Mouse (Mus musculus) brain, embryonic 18.5 days (tissue): ENCODE measurements around the gene Zbtb7a.

Source experiments
- DNase-seq: peaks from one replicate; pipeline ENCODE4 v3.0.0-alpha.2; 2012; ENCODE audit warnings: low read depth, low spot score

Gene Zbtb7a

GRCm38 (mm10) chr10:81134966-81135681 is at the start of gene Zbtb7a:
Gene Zbtb7a (plus strand): TSS chr10:81135220.
- no peak for DNase-seq

DNA sequence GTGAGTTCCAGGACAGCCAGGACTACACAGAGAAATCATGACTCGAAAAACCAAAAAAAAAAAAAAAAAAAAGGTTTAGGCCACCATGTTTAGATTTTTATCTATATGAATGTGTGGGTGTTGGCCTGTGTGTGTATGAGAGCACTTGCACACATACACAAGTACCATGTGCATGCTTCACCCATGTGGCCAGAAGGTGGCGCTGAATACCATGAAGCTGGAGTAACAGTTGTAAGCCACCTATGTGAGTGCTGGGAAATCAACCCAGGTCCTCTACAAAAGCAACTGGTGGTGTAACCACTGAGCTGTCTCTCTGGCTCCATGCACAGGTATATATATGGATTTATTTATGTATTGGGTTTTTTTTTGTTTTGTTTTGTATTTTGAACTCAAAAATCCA is 48.0 kb upstream of the Zbtb7a start:
- no peak for DNase-seq

- peak; percentile 20 for DNase-seq
Observed at GRCm38 (mm10) chr10:81089216-81089615, 45.8 kb upstream of the Zbtb7a start.

- DNase-seq: no peak
Observed at GRCm38 (mm10) chr10:81090621-81091020, 44.4 kb upstream of the Zbtb7a start.

DNA sequence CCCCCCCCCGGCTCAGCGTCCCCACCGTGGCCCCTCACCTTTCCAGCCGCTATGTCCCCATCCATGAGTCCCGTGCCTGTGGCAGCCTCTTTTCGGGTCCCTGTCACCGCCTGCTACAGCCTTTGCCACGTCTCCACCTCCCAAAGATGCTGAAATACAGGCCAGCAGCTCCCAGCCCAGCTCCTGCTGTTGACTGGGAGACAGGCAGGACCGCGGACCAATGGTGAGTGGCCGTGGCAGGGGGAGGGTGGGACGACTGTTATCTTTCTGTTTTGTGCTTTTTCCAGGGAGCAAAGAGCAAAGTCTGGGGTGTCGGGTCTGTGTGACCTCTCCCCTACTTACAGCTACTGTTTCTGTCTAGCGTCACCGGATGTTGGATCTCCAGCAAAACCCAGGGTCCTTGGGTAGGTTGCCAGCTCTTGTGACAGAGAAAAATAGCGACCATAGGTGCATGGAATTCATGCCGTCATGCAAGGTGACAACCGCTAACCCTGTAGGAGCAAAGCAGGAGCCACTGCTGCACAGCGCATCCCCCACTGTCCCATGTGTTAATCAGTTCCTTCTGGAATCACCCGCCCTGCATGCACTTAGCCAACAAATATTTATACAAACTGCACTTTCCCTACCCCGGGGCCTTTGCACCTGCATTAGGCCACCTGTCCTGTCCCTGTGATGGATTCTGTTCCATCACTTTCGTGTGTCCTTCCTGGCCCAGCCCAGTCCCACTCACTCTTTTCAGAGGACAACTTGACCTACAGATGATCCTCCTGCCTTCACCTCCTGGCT is 42.4 kb upstream of the Zbtb7a start:
- no peak for DNase-seq

GRCm38 (mm10) chr10:81094931-81095678 is 39.9 kb upstream of the Zbtb7a start:
- DNase-seq: no peak

GRCm38 (mm10) chr10:81105565-81106112 is 29.4 kb upstream of the Zbtb7a start, which contains the start of gene Map2k2:
Gene Map2k2 (plus strand): TSS chr10:81105915.
- peak; percentile 93 for DNase-seq

- DNase-seq: peak; percentile 40
Observed at GRCm38 (mm10) chr10:81106113-81106721, 28.8 kb upstream of the Zbtb7a start.

GRCm38 (mm10) chr10:81112946-81113345 is 22.1 kb upstream of the Zbtb7a start:
- no peak for DNase-seq

DNA sequence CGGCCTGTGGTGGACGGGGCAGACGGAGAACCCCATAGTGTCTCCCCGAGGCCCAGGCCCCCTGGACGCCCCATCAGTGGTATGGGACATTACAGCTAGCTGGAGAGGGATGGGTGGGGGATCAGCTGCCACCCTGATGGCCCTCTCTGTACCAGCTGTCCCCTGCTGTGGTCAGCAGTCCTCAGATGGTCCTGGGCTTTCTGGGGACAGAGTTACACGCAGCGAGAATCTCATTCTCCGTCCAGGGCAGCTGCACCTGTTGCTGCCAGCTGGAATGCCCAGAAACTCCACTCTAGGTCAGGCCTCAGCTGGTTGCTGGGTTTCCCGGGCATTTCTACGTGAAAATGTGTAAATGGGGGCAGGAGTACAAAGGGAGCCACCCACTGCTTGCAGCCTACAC is 15.4 kb upstream of the Zbtb7a start:
- no peak for DNase-seq

- no peak for DNase-seq
Observed at GRCm38 (mm10) chr10:81120650-81121049, 14.4 kb upstream of the Zbtb7a start.

DNA sequence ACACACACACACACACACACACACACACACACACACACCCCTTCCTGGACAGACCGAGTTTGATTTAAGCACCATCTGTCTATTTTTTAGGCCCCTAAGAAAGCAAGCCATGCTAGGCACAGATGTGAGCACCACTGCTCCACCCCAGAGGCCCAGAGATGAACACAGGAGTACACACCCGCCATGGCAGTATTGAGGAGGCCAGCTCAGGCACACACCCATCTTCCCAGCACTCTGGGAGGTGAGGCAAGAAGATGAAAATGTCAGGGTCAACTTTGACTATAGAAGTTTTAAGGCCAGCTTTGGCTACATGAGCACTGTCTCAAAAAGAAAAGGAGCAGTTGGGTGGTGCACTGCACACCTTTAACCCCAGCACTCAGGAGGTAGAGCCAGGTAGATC is 12.1 kb upstream of the Zbtb7a start:
- DNase-seq: no peak

DNA sequence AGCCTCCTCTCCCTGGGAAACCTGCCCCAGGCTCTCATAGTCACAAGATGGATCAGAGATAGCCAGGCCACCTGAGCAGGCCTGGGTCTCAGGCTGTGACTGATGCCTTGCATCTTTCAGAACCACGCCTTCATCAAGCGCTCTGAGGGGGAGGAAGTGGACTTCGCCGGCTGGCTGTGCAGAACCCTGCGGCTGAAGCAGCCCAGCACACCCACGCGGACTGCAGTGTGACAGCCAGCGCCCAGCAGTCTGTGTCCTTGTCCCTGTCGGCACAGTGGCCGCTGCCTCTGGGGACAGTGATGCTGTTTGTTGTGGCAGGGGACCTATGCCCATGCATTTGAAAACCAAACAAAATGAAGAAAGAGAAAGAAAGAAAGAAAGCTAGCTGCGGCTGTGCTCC is 11.5 kb upstream of the Zbtb7a start:
- no peak for DNase-seq

DNA sequence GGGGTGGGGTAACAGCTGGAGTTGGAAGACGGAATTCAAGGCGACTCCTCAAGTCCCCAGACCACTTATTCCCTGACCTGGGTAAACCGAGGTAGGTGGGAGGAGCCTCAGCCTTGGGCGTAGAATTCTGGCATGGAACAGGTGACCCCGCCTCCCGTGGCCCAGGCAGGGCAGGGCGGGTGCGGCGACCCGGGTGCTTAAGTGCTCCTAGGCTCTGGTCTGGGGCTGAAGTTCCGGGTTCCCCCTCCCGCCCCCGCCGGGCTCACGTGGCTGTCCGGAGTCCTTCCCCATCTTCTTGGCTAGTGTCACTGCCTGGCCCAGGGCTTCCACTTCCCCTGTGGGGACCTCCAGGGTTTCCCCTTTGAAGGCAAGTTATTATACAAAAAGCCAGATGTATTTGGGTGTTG is 836 bp upstream of the Zbtb7a start:
- DNase-seq: no peak

GRCm38 (mm10) chr10:81135831-81136705 is 1.0 kb downstream of the Zbtb7a start:
- no peak for DNase-seq

- no peak for DNase-seq
Observed at GRCm38 (mm10) chr10:81136706-81137231, 1.7 kb downstream of the Zbtb7a start.

GRCm38 (mm10) chr10:81137252-81138130 is 2.5 kb downstream of the Zbtb7a start:
- peak; percentile 98 for DNase-seq

DNA sequence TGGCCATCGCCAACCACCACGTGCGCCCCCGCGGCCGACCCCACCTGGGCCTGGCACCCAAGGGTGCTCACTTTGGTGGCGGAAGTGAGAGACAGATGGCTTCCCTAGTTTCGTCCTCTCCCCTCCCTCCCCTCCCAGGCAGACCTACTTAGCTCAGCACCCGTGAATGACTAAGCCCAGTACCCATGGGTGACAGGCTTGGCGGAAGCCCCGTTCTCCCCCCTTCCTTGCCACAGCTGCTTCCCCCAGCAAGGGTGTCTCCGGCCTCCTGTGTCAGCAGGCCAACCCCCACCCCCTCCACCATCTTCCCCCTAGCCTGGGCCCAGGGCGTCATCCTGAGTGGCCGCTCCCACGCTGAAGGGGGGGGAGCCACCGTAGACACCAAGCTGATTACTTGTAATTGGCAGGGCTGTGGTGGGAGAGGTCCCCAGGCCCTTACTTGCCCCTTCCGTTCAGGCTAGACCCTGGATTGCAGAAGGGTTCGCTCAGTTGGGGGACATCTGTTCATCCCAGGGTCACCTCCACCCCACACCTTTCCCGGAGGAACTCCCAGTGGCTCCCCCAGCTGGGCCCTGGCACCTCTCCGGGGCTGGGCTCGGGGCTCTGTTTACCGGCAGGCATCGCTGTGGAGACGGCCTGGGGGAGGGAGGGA is 3.2 kb downstream of the Zbtb7a start:
- DNase-seq: no peak
